Mouse (Mus musculus) stomach, embryonic 16.5 days (tissue): Measurements from ENCODE around the gene Micall2. TPM values are rescaled to one million over a fixed set of nuclear protein-coding genes. Genes with fewer than 3 reads are reported as not detected.

Source experiments
- ATAC-seq: fragments of 200-750 bp; cut with Nextera tagmentation; 2 replicates; pipeline ENCODE4 v1.8.0; 2017; ENCODE audit warnings: moderate number of reproducible peaks, moderate TSS enrichment; ENCODE audit not compliant: insufficient read depth, low FRiP score
- H3K27ac ChIP-seq: fragments of 300-500 bp; sonication (generic); 2 replicates; pipeline ENCODE4 v1.5.1; 2014; ENCODE audit warnings: low read length
- H3K27me3 ChIP-seq: fragments of 300-500 bp; sonication (generic); 2 replicates; pipeline ENCODE4 v1.6.1; 2014; ENCODE audit warnings: low read length, control low read depth, mixed read lengths; ENCODE audit not compliant: control insufficient read depth, insufficient read depth
- H3K36me3 ChIP-seq: fragments of 300-500 bp; sonication (generic); 2 replicates; pipeline ENCODE4 v1.6.1; 2014; ENCODE audit warnings: low read length; ENCODE audit not compliant: control insufficient read depth, insufficient read depth
- H3K4me1 ChIP-seq: fragments of 300-500 bp; sonication (generic); 2 replicates; pipeline ENCODE4 v1.6.1; 2014; ENCODE audit warnings: low read length, control low read depth, mixed read lengths; ENCODE audit not compliant: control insufficient read depth, insufficient read depth
- H3K4me2 ChIP-seq: fragments of 300-500 bp; sonication (generic); 2 replicates; pipeline ENCODE4 v1.6.1; 2014; ENCODE audit warnings: low read depth, low read length, mixed read lengths
- H3K4me3 ChIP-seq: fragments of 300-500 bp; sonication (generic); replicated peaks from 2 replicates; pipeline ENCODE4 v1.5.1; 2014; ENCODE audit warnings: mild to moderate bottlenecking, low read length
- H3K9ac ChIP-seq: fragments of 300-500 bp; sonication (generic); 2 replicates; pipeline ENCODE4 v1.6.1; 2014; ENCODE audit warnings: low read length
- H3K9me3 ChIP-seq: fragments of 300-500 bp; sonication (generic); replicated peaks from 2 replicates; pipeline ENCODE4 v1.6.1; 2016; ENCODE audit warnings: low read length, control low read depth; ENCODE audit not compliant: control insufficient read depth
- WGBS: fragments of 180-500 bp; shearing (Covaris S2); extraction: QIAGEN DNeasy Blood & Tissue Kit; methylation state at CpG from one replicate; pipeline ENCODE4 v1.1.7; 2014; 5-methylcytosine and 5-hydroxymethylcytosine counted together
- polyA plus RNA-seq: library from polyadenylated mRNA; unstranded; fragments of >200 nt; fragmentation: Nextera tagmentation; extraction: Ambion mirVana; gene quantifications from 2 replicates; pipeline ENCODE4 v1.2.1, GENCODE M21; 2015

Gene Micall2
- polyA plus RNA-seq, 1 experiment from 2014 or later: 9.3 TPM

GRCm38 (mm10) chr5:139694989-139695571 is 41.1 kb downstream of the Micall2 start:
- no peak overlapping the region for H3K27ac ChIP-seq
- no peaks in the 10 kb centered on the region for H3K36me3 ChIP-seq
- no peak overlapping the region for H3K4me3 ChIP-seq
- no peaks in the 10 kb centered on the region; the same call in 1 of the 2 replicates for H3K9me3 ChIP-seq
- WGBS: 29% methylated on average over 7 of the region's 7 CpGs
- H3K9ac ChIP-seq: no peak overlapping the region
- peak overlapping the region; percentile 33 for H3K4me2 ChIP-seq
- no peaks in the 10 kb centered on the region for H3K27me3 ChIP-seq
- peak; percentile 74; the same call in 1 of the 2 replicates for ATAC-seq
- no peaks in the 10 kb centered on the region for H3K4me1 ChIP-seq

DNA sequence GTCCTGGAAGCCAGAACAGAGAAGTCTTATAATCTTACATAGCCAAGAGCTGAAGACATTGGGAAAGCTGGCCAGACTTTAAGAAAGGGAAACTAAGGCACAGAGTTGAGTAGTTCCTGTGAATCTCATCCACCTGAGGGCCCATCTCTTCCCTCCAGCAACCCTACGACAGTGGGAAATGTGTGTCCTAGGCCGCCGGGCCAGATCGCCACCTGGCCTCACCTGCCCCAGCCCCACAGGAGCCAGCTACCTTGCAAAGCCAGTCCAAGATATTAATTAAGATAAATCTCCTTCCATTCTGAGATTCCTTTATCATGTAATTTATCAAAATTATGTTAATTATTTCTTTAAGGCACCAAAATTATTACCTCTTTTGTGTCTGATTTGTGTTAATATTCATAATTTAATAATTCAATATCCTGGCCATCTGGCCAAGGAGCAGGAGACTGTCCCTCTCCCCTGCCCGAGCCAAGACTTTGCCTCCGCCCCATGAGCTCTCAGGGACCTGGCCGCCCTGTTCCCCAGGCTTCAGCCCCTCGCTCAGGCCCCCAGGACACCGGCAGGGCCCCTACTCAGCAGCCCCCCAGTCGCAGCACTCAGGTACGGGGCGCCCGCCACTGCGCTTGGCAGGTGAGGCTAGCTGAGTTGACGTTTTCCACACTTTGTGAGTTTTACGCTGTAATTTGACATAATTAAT is 41.7 kb downstream of the Micall2 start:
- 58% methylated on average over 16 of the region's 16 CpGs for WGBS
- Histone ChIP-seq H3K4me1 (no peaks in the 10 kb centered on the region), H3K27me3 (no peaks in the 10 kb centered on the region), H3K27ac (no peak overlapping the region), H3K9me3 (no peaks in the 10 kb centered on the region; the same call in 1 of the 2 replicates), H3K4me2 (peak overlapping the region; percentile 33), H3K36me3 (no peaks in the 10 kb centered on the region), H3K9ac (peak overlapping the region; percentile 47; the same call in 1 of the 2 replicates), H3K4me3 (0 out of 2 replicates have a peak overlapping the region, but pooled peaks have one; percentile 9)
- ATAC-seq: no peak

GRCm38 (mm10) chr5:139690791-139691190 is 45.3 kb downstream of the Micall2 start:
- Histone ChIP-seq H3K4me1 (no peaks in the 10 kb centered on the region), H3K4me3 (no peak overlapping the region), H3K36me3 (no peaks in the 10 kb centered on the region), H3K27me3 (no peaks in the 10 kb centered on the region), H3K9me3 (no peaks in the 10 kb centered on the region; the same call in 1 of the 2 replicates), H3K27ac (no peak overlapping the region), H3K4me2 (no peak overlapping the region), H3K9ac (no peak overlapping the region)
- ATAC-seq: no peak
- 74% methylated on average over 9 of the region's 9 CpGs for WGBS

DNA sequence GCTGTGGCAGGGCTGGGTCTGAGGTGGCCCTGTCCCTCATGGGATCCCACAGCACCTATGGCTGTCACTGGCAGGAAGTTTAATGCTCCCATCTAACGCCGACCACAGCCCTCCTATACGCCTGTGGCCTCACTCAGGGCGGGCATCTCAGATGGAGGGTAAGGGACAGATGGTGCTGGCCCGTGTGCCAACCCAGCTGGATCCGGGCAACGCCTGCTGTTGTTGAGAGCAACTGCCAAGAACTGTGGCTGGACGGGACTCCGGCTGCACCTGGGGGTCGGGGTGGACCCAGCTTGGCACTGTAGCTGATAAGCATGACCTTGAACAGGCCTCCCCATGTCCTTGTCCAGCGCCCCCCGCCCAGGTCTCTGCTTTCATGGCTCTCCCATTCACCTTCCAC is 47.8 kb downstream of the Micall2 start:
- WGBS: 78% methylated on average over 12 of the region's 12 CpGs
- H3K27ac ChIP-seq: no peak overlapping the region
- H3K9me3 ChIP-seq: no peaks in the 10 kb centered on the region
- no peak overlapping the region for H3K9ac ChIP-seq
- no peak overlapping the region for H3K4me3 ChIP-seq
- no peaks in the 10 kb centered on the region for H3K36me3 ChIP-seq
- no peak overlapping the region for H3K4me2 ChIP-seq
- ATAC-seq: no peak
- no peaks in the 10 kb centered on the region for H3K4me1 ChIP-seq
- no peaks in the 10 kb centered on the region for H3K27me3 ChIP-seq

GRCm38 (mm10) chr5:139687646-139688045 is 48.5 kb downstream of the Micall2 start:
- Histone ChIP-seq H3K4me2 (no peak overlapping the region), H3K9ac (no peak overlapping the region), H3K36me3 (no peaks in the 10 kb centered on the region), H3K9me3 (no peaks in the 10 kb centered on the region), H3K4me1 (no peaks in the 10 kb centered on the region), H3K27me3 (0 out of 2 replicates have a peak, but pooled peaks cover 2% of the 10 kb centered on the region), H3K27ac (no peak overlapping the region), H3K4me3 (no peak overlapping the region)
- WGBS: 10% methylated on average over 13 of the region's 13 CpGs
- no peak for ATAC-seq

DNA sequence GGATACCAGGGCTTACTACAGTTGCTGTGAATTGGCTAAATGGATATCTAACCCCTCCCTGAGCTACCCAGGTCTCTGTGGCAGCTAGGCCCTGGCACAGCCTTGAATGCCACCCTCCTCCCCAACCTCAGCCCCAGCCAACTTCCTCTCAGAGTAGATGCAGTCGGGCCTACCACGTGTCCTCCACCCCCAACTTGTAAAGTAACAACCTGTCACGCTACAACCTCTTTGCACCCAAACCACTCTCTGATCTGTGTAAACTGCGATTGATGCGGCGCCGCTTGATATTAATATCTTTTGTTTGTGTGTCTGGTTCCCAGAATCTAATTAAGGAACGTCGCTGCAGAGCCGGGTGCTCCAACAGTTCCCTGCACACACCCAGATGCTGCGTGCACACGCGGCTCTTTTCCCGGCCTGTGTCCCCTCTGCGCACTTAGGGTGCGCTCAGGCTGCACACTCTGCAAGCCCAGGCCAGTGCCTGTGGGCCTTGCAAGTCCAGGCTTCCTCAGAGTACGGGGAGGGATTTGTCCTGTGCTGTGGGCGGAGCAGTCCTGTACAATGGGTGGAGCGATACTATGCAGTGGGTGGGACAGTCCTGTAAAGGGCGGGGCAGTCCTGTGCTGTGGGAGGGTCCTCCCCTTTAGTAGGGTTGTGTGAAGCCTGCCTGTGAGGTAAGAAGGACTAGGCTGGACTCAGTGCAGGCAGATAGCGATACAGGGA is 49.4 kb downstream of the Micall2 start:
- no peak overlapping the region for H3K27ac ChIP-seq
- ATAC-seq: peak; percentile 93
- 25% methylated on average over 21 of the region's 21 CpGs for WGBS
- H3K9me3 ChIP-seq: no peaks in the 10 kb centered on the region
- no peak overlapping the region for H3K4me3 ChIP-seq
- H3K9ac ChIP-seq: no peak overlapping the region
- H3K4me1 ChIP-seq: 0 out of 2 replicates have a peak, but pooled peaks cover 4% of the 10 kb centered on the region
- H3K27me3 ChIP-seq: peaks cover 6% of the 10 kb centered on the region; the same call in 1 of the 2 replicates
- no peaks in the 10 kb centered on the region for H3K36me3 ChIP-seq
- no peak overlapping the region for H3K4me2 ChIP-seq

DNA sequence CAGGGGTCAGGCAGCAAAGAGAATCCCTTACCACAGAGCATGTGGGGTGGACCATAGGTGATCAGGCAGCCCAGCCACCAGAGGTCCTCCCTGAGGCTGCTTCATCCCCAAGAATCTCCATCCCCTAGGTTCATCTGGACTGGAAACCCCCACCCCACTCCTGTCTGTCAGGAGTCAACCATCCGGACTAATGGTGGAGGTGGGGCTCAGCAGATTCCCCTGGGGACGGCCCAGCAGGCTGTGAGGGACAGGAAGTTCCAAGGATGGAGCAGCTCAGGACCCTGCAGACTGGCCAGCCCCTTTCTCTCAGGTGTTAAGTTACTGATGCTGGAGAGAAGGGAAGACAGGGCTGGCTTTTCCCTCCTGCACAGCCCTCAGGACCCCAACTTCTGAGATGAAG is 52.9 kb downstream of the Micall2 start:
- Histone ChIP-seq H3K27ac (no peak overlapping the region), H3K4me1 (0 out of 2 replicates have a peak, but pooled peaks cover 6% of the 10 kb centered on the region), H3K4me3 (no peak overlapping the region), H3K9ac (no peak overlapping the region), H3K27me3 (peaks cover 11% of the 10 kb centered on the region; the same call in 1 of the 2 replicates), H3K9me3 (no peaks in the 10 kb centered on the region), H3K36me3 (no peaks in the 10 kb centered on the region), H3K4me2 (no peak overlapping the region)
- WGBS: 13% methylated on average over 2 of the region's 2 CpGs
- ATAC-seq: no peak

DNA sequence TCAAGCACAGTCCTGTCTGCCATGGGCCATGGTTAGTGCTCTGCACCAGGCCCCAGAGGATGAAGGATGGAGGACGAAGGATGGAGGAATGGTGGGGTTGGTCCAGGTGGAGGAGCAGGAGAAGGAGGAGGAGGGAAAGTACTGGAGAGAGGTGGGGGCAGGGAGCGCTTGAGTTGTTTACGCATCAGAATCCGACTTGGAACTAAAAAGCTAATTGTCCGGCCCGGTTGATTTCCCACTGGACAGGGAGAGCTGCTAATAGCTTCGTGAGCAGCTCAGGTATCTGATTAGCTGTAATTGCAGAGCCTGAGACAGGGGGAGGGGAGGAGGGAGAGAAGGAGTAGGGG is 53.5 kb downstream of the Micall2 start:
- no peak overlapping the region for H3K4me3 ChIP-seq
- no peaks in the 10 kb centered on the region for H3K9me3 ChIP-seq
- H3K4me2 ChIP-seq: no peak overlapping the region
- H3K27me3 ChIP-seq: peaks cover 11% of the 10 kb centered on the region; the same call in 1 of the 2 replicates
- H3K27ac ChIP-seq: no peak overlapping the region
- 0 out of 2 replicates have a peak, but pooled peaks cover 6% of the 10 kb centered on the region for H3K4me1 ChIP-seq
- no peak for ATAC-seq
- H3K9ac ChIP-seq: no peak overlapping the region
- no peaks in the 10 kb centered on the region for H3K36me3 ChIP-seq
- WGBS: 7% methylated on average over 7 of the region's 7 CpGs
